In genomic region chr6:53801893-53802286, GRCm38 (mm10) we compare ENCODE assay signal across 8 mouse cellular contexts. TPM values are rescaled to one million over a fixed set of nuclear protein-coding genes. Genes with fewer than 3 reads are reported as not detected.
DNase-seq lines count a peak whose midpoint lies in the region; ATAC-seq and TF ChIP-seq lines count a peak whose summit lies in the region.

No protein-coding gene starts in this region.

- no peak overlapping the region for H3K4me3 ChIP-seq in layer of hippocampus, adult 2 months
- no peak overlapping the region for H3K4me3 ChIP-seq in gastrocnemius, adult 2 months

- no peak for TF ChIP-seq CTCF in layer of hippocampus, adult 2 months (conservative IDR thresholded peaks at IDR 0.05)
- TF ChIP-seq CTCF in gastrocnemius, adult 2 months (IDR thresholded peaks at IDR 0.05): no peak

- H3K27ac ChIP-seq in layer of hippocampus, adult 2 months: peak overlapping the region; percentile 81
- H3K27ac ChIP-seq in gastrocnemius, adult 2 months: peak overlapping the region; percentile 79

- intact Hi-C loops in gastrocnemius, adult 2 months (cut with DNase I): no loop called here

- ATAC-seq in cerebellum, adult (ENCODE audit: insufficient number of reproducible peaks, low FRiP score, low TSS enrichment): no peak; the same call in 1 of the 2 replicates

- peak; percentile 39 to 54 for DNase-seq in layer of hippocampus, adult 2 months (ENCODE audit: low spot score in 2 of 2)
- DNase-seq in layer of hippocampus, postnatal 36 days: no peak
- peak; percentile 95 for DNase-seq in Muller cell, postnatal 12 days (ENCODE audit: inconsistent ontology term)
- peak; percentile 80 for DNase-seq in gastrocnemius, adult 2 months
- peak; percentile 52 for DNase-seq in lung, postnatal 14 days
- no peak for DNase-seq in embryo, embryonic 10 days (ENCODE audit: low spot score)
- DNase-seq in left cerebral cortex, adult 8-10 months (ENCODE audit: low spot score in 2 of 2): no peak

RNA-seq across cellular contexts. Expression of gene Tril, which starts 18.7 kb away (rescaled TPM):
- 10 to 100 TPM; 32.2 to 35.7 TPM for total RNA-seq in layer of hippocampus, adult 2 months (2021)
- total RNA-seq in layer of hippocampus, postnatal 36 days (2021): 10 to 100 TPM; 33.6 to 38.5 TPM
- 1 to 10 TPM; 1.3 to 2.2 TPM for total RNA-seq in gastrocnemius, adult 2 months (2021)
- 10 to 100 TPM; 31.0 to 37.3 (median 34.4) TPM for total RNA-seq in left cerebral cortex, adult 8-10 months (2022)

Comparison
In these comparisons a context has a peak if more than half of its experiments do, and no peak if none do; other contexts are left out.
1. DNase-seq: peak in layer of hippocampus, adult 2 months (2 of 2), Muller cell, postnatal 12 days (single experiment), gastrocnemius, adult 2 months (single experiment) and lung, postnatal 14 days (single experiment); none in layer of hippocampus, postnatal 36 days (0 of 2), embryo, embryonic 10 days (single experiment) and left cerebral cortex, adult 8-10 months (0 of 2).
2. RNA of gene Tril, which starts 18.7 kb away (total RNA-seq): 33.6 to 38.5 TPM in layer of hippocampus, postnatal 36 days, 31.0 to 37.3 TPM in left cerebral cortex, adult 8-10 months and 32.2 to 35.7 TPM in layer of hippocampus, adult 2 months; 1.3 to 2.2 TPM in gastrocnemius, adult 2 months; every median in the first group is over 4 times any median in the second.